Mouse (Mus musculus) liver, adult 2 months (tissue): ENCODE measurements around the gene Chadl.

Experiments
- CTCF ChIP-seq: fragments of 200-500 bp; IDR thresholded peaks from 2 replicates; pipeline ENCODE4 v1.5.1; 2011; ENCODE audit warnings: low read depth, low read length, control low read depth
- POLR2A ChIP-seq: fragments of 200-500 bp; IDR thresholded peaks from 2 replicates; pipeline ENCODE4 v1.6.1; 2011; ENCODE audit warnings: low read length, control low read depth; ENCODE audit not compliant: insufficient read depth; ENCODE audit errors: extremely low read depth

DNA sequence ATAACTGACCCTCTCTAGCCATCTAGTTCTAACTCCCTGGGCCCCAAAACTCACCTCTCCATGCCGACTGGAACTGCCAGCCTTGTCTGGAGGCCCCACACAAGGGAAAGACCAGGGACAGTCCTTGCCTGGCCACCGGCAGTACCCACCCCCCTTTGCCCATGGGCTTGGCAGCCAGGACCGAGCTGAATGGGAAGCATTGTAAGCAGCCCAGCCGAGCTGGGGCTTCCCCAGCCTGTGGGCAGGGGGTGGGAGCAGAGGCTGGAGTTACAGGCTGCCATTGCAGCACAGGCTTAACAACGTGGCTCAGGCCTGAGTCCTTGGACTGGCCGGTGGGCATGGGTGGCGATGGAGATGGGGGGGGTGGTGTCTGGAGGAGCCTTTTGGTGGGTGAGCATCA lies at the start of gene Chadl:
- TF ChIP-seq CTCF, result no peak
- no peak for TF ChIP-seq POLR2A
